ENCODE assay signal across 22 mouse cellular contexts in the genomic region with DNA sequence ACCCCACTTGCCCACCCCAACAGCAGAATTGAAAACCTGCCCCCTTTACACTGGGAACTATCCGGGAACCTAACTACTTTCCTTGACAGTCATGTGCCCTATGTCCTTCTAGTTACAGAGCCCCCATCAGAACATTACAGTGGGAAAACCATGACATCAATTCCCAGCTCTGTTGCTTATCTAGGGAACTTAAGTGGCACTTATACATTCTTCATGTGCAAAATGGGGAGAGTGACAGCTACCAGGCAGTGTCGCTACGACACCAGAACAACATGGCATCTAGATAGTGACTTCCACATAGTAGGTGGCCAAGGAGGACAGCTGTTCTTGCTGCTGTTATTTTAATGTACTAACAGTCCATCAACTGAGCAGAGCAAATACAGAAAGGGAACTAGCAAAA.
DNase-seq lines count a peak whose midpoint lies in the region; ATAC-seq and TF ChIP-seq lines count a peak whose summit lies in the region.
"Had no signal": no experiment of that assay in that cellular context is flagged by ENCODE, and none has a peak within 500 bp of the region (broad histone marks: within the 10 kb centered on the region; RNA-seq: fewer than 3 reads in every experiment).

No protein-coding gene starts in this region.

- H3K4me3 ChIP-seq in heart, embryonic 10.5 days, result no peak overlapping the region
- no peak overlapping the region for H3K4me3 ChIP-seq in lung, adult 2 months (replicated peaks; ENCODE audit: extremely low read depth, low read depth, low read length)
- H3K4me3 ChIP-seq in heart, embryonic 15.5 days, result no peak overlapping the region
- H3K4me3 ChIP-seq: embryonic facial prominence, embryonic 10.5 days; forebrain, embryonic 15.5 days; hindbrain, embryonic 13.5 days; limb, embryonic 15.5 days; lung, embryonic 15.5 days; midbrain, embryonic 12.5 days had no signal

- H3K27me3 ChIP-seq in heart, embryonic 10.5 days (ENCODE audit: insufficient read depth, poor library complexity, severe bottlenecking), result peaks cover 24% of the 10 kb centered on the region
- no peaks in the 10 kb centered on the region for H3K27me3 ChIP-seq in heart, embryonic 15.5 days
- H3K27me3 ChIP-seq: CH12.LX; forebrain, embryonic 15.5 days; hindbrain, embryonic 13.5 days; limb, embryonic 15.5 days; lung, embryonic 15.5 days; midbrain, embryonic 12.5 days; Patski had no signal

- peaks cover 64% of the 10 kb centered on the region for H3K4me1 ChIP-seq in heart, embryonic 10.5 days
- H3K4me1 ChIP-seq in lung, adult 2 months (ENCODE audit: control insufficient read depth, insufficient read depth, low read length), result peaks cover 20% of the 10 kb centered on the region
- H3K4me1 ChIP-seq in heart, embryonic 15.5 days (replicated peaks), result peaks cover 87% of the 10 kb centered on the region

- peak; percentile 80 for ATAC-seq in heart, embryonic 15.5 days (replicated peaks; ENCODE audit: insufficient number of reproducible peaks, insufficient read depth, low FRiP score, low read depth)
- ATAC-seq: forebrain, embryonic 15.5 days; Patski had no signal

- H3K27ac ChIP-seq in heart, embryonic 10.5 days, result 0 out of 2 replicates have a peak overlapping the region, but pooled peaks have one; percentile 22
- H3K27ac ChIP-seq in heart, embryonic 15.5 days, result peak overlapping the region; percentile 88
- H3K27ac ChIP-seq: embryonic facial prominence, embryonic 10.5 days; forebrain, embryonic 15.5 days; hindbrain, embryonic 13.5 days; limb, embryonic 15.5 days; liver, embryonic 14.5 days; lung, embryonic 15.5 days; midbrain, embryonic 12.5 days had no signal

- intact Hi-C loops in heart, postnatal 10 days (cut with DNase I), result loop anchor here (5.0 kb wide), 1 partner anchor 67 kb away; no protein-coding TSS in a partner anchor
- intact Hi-C loops in heart, postnatal 14 days (cut with DNase I), result loop anchor here (5.0 kb wide), 1 partner anchor 42 kb away; no protein-coding TSS in a partner anchor

- no peak for TF ChIP-seq CTCF in lung, adult 2 months (IDR thresholded peaks at IDR 0.05; ENCODE audit: insufficient read depth, low read length)

- TF ChIP-seq POLR2A in lung, adult 2 months (IDR thresholded peaks at IDR 0.05; ENCODE audit: borderline replicate concordance, extremely low read depth, low read depth, low read length), result no peak

- peaks cover 97% of the 10 kb centered on the region for H3K36me3 ChIP-seq in heart, embryonic 10.5 days
- peaks cover 85% of the 10 kb centered on the region for H3K36me3 ChIP-seq in heart, embryonic 15.5 days
- H3K36me3 ChIP-seq: forebrain, embryonic 15.5 days; G1E had no signal

- DNase-seq in heart, embryonic 10.5 days (ENCODE audit: low spot score), result no peak
- no peak for DNase-seq in heart, postnatal 10 days
- DNase-seq in lung, adult 2 months, result peak; percentile 2
- no peak for DNase-seq in lung, postnatal 4 days
- peak; percentile 1 to 5 for DNase-seq in heart, postnatal 14 days
- no peak for DNase-seq in adrenal gland, postnatal 10 days
- DNase-seq: B cell, adult 2 months; cerebellum, adult 11-12 months; kidney, adult 11 months; kidney, postnatal 14 days; left cerebral cortex, postnatal 4 days had no signal

- no peaks in the 10 kb centered on the region for H3K9me3 ChIP-seq in heart, embryonic 10.5 days
- no peaks in the 10 kb centered on the region for H3K9me3 ChIP-seq in heart, embryonic 15.5 days (replicated peaks)
- H3K9me3 ChIP-seq: embryonic facial prominence, embryonic 10.5 days; forebrain, embryonic 15.5 days; G1E; hindbrain, embryonic 13.5 days; limb, embryonic 15.5 days; lung, embryonic 15.5 days; midbrain, embryonic 12.5 days had no signal

- 43% methylated on average over 3 of the region's 3 CpGs for WGBS in heart, embryonic 10.5 days
- 69% methylated on average over 3 of the region's 3 CpGs for WGBS in lung, adult 2 months
- 32% methylated on average over 3 of the region's 3 CpGs for WGBS in heart, embryonic 15.5 days

- H3K4me2 ChIP-seq in heart, embryonic 15.5 days, result no peak overlapping the region
- H3K4me2 ChIP-seq: forebrain, embryonic 15.5 days; hindbrain, embryonic 13.5 days; limb, embryonic 15.5 days; lung, embryonic 15.5 days; midbrain, embryonic 12.5 days had no signal

- H3K9ac ChIP-seq in heart, embryonic 15.5 days, result no peak overlapping the region
- H3K9ac ChIP-seq: forebrain, embryonic 15.5 days; hindbrain, embryonic 13.5 days; limb, embryonic 15.5 days; liver, embryonic 14.5 days; lung, embryonic 15.5 days; midbrain, embryonic 12.5 days had no signal

Comparison
In these comparisons a context has a peak if more than half of its experiments do, and no peak if none do; other contexts are left out.
1. DNase-seq: peak in lung, adult 2 months (single experiment) and heart, postnatal 14 days (2 of 2); none in heart, embryonic 10.5 days (single experiment), heart, postnatal 10 days (0 of 2), lung, postnatal 4 days (0 of 2) and adrenal gland, postnatal 10 days (single experiment).